Mouse (Mus musculus) spleen, postnatal 36 days (tissue): Measurements from ENCODE around the gene Hsd17b13.
"Not testable (repeated sequence)": the region's sequence is repeated elsewhere in the genome, so short reads cannot be mapped to it uniquely, and the experiment has no call there.

Experiments used
- DNase-seq, 2 experiments: peaks; one replicate each; pipeline ENCODE4 v3.0.0; 2022; ENCODE audit warnings: low spot score in 2 of 2, mixed read lengths in 1 of 2

Hsd17b13 gene

GRCm38 (mm10) chr5:103977297-103977696 lies at the start of gene Hsd17b13:
TSS of gene Hsd17b13 (minus strand) at chr5:103977410.
- no peak for DNase-seq

GRCm38 (mm10) chr5:104025245-104025854 lies 48.1 kb upstream of the Hsd17b13 start:
- no peak for DNase-seq

- DNase-seq, result no peak
These were observed 47.6 kb upstream of the Hsd17b13 start for GRCm38 (mm10) chr5:104024762-104025161.

- DNase-seq, result not testable (repeated sequence)
These were observed 47.0 kb upstream of the Hsd17b13 start for GRCm38 (mm10) chr5:104024193-104024592.

GRCm38 (mm10) chr5:104023289-104024020 lies 46.2 kb upstream of the Hsd17b13 start:
- DNase-seq, result no peak

- no peak for DNase-seq
These were observed 45.3 kb upstream of the Hsd17b13 start for GRCm38 (mm10) chr5:104022558-104022957.

GRCm38 (mm10) chr5:104021597-104022378 lies 44.6 kb upstream of the Hsd17b13 start, which contains the start of gene Hsd17b11:
TSS of gene Hsd17b11 (minus strand) at chr5:104021919.
- DNase-seq, result peak; percentile 82

- no peak for DNase-seq
These were observed 34.2 kb upstream of the Hsd17b13 start for GRCm38 (mm10) chr5:104011419-104011818.

- no peak for DNase-seq
These were observed 33.1 kb upstream of the Hsd17b13 start for GRCm38 (mm10) chr5:104010261-104010660.

GRCm38 (mm10) chr5:104009421-104009820 lies 32.2 kb upstream of the Hsd17b13 start:
- no peak for DNase-seq

GRCm38 (mm10) chr5:104007801-104008200 lies 30.6 kb upstream of the Hsd17b13 start:
- DNase-seq, result no peak

GRCm38 (mm10) chr5:104006811-104007210 lies 29.6 kb upstream of the Hsd17b13 start:
- DNase-seq, result no peak

GRCm38 (mm10) chr5:104003955-104004354 lies 26.7 kb upstream of the Hsd17b13 start:
- no peak for DNase-seq

- no peak for DNase-seq
These were observed 26.2 kb upstream of the Hsd17b13 start for GRCm38 (mm10) chr5:104003256-104003931.

- DNase-seq, result no peak
These were observed 25.5 kb upstream of the Hsd17b13 start for GRCm38 (mm10) chr5:104002549-104003255.

GRCm38 (mm10) chr5:103999738-104000137 lies 22.5 kb upstream of the Hsd17b13 start:
- peak; percentile 64 for DNase-seq

- no peak for DNase-seq
These were observed 21.5 kb upstream of the Hsd17b13 start for GRCm38 (mm10) chr5:103998739-103999138.

- DNase-seq, result no peak
These were observed 18.0 kb upstream of the Hsd17b13 start for GRCm38 (mm10) chr5:103995181-103995580.

- no peak for DNase-seq
These were observed 17.5 kb upstream of the Hsd17b13 start for GRCm38 (mm10) chr5:103994669-103995068.

GRCm38 (mm10) chr5:103993601-103994000 lies 16.4 kb upstream of the Hsd17b13 start:
- peak in 1 of 2 experiments; percentile 22 for DNase-seq

- DNase-seq, result no peak
These were observed 15.6 kb upstream of the Hsd17b13 start for GRCm38 (mm10) chr5:103992831-103993230.
